13 mouse cellular contexts compared by ENCODE assay signal in genomic region chr15:6555536-6555935, GRCm38 (mm10). TPM values are rescaled to one million over a fixed set of nuclear protein-coding genes. Genes with fewer than 3 reads are reported as not detected.
DNase-seq lines count a peak whose midpoint lies in the region; ATAC-seq and TF ChIP-seq lines count a peak whose summit lies in the region.
"Had no signal": no experiment of that assay in that cellular context is flagged by ENCODE, and none has a peak within 500 bp of the region (broad histone marks: within the 10 kb centered on the region; RNA-seq: fewer than 3 reads in every experiment).

No protein-coding gene starts in this region.

- ATAC-seq in common myeloid progenitor, adult 5-6 weeks (replicated peaks; ENCODE audit: low read depth, poor library complexity, severe bottlenecking), result peak; percentile 70

- whole genome bisulfite sequencing in heart, embryonic 10.5 days, result 76% methylated on average over 2 of the region's 2 CpGs

- DNase-seq in layer of hippocampus, adult 2 months (ENCODE audit: low spot score in 2 of 2), result no peak
- no peak for DNase-seq in layer of hippocampus, adult 9-10 months (ENCODE audit: low spot score)
- peak; percentile 6 for DNase-seq in thymus, postnatal 25 days
- no peak for DNase-seq in thymus, postnatal 14 days
- peak; percentile 34 for DNase-seq in telencephalon, adult 2 months (ENCODE audit: low read depth, low spot score)
- no peak for DNase-seq in heart, embryonic 10.5 days (ENCODE audit: low spot score)
- no peak for DNase-seq in thymus, postnatal 10 days (ENCODE audit: low spot score in 2 of 2)
- DNase-seq: gastrocnemius, postnatal 36 days; heart, postnatal 14 days; kidney, adult 9 months had no signal

- H3K9me3 ChIP-seq in heart, embryonic 10.5 days, result no peaks in the 10 kb centered on the region
- H3K9me3 ChIP-seq: forebrain, embryonic 12.5 days; neural tube, embryonic 13.5 days had no signal

- no peaks in the 10 kb centered on the region for H3K4me1 ChIP-seq in heart, embryonic 10.5 days
- H3K4me1 ChIP-seq: forebrain, embryonic 12.5 days; neural tube, embryonic 13.5 days had no signal

- no peaks in the 10 kb centered on the region for H3K27me3 ChIP-seq in heart, embryonic 10.5 days (ENCODE audit: insufficient read depth, poor library complexity, severe bottlenecking)
- H3K27me3 ChIP-seq: forebrain, embryonic 12.5 days; neural tube, embryonic 13.5 days had no signal

- H3K36me3 ChIP-seq in heart, embryonic 10.5 days, result no peaks in the 10 kb centered on the region
- H3K36me3 ChIP-seq: forebrain, embryonic 12.5 days; neural tube, embryonic 13.5 days had no signal

- no peak overlapping the region for H3K4me3 ChIP-seq in layer of hippocampus, adult 2 months
- H3K4me3 ChIP-seq in heart, embryonic 10.5 days, result no peak overlapping the region
- H3K4me3 ChIP-seq: forebrain, embryonic 12.5 days; neural tube, embryonic 13.5 days had no signal

- no peak for TF ChIP-seq CTCF in layer of hippocampus, adult 2 months (conservative IDR thresholded peaks at IDR 0.05)

- H3K27ac ChIP-seq in layer of hippocampus, adult 2 months, result peak overlapping the region; percentile 28
- H3K27ac ChIP-seq in heart, embryonic 10.5 days, result no peak overlapping the region
- H3K27ac ChIP-seq: forebrain, embryonic 12.5 days; neural tube, embryonic 13.5 days had no signal

RNA-seq across cellular contexts. Expression of gene Fyb, which starts 32.9 kb away (rescaled TPM):
- 10 to 100 TPM in 1 of 2 experiments, 1 to 10 TPM in 1; 4.2 to 10.6 TPM for total RNA-seq in layer of hippocampus, adult 2 months (2021)
- 40.5 and 132 TPM in 2 replicates for total RNA-seq in common myeloid progenitor, adult 5-6 weeks (2017)
- 2.1 and 4.7 TPM in 2 replicates for polyA plus RNA-seq in heart, embryonic 10.5 days (2016; fragmentation: Nextera tagmentation; extraction: Ambion mirVana)

Comparison
In these comparisons a context has a peak if more than half of its experiments do, and no peak if none do; other contexts are left out.
1. DNase-seq: peak in thymus, postnatal 25 days (single experiment) and telencephalon, adult 2 months (single experiment); none in layer of hippocampus, adult 2 months (0 of 2), layer of hippocampus, adult 9-10 months (single experiment), thymus, postnatal 14 days (single experiment), heart, embryonic 10.5 days (single experiment) and thymus, postnatal 10 days (0 of 2).